In genomic region chr7:25363151-25363550, GRCm38 (mm10) we compare ENCODE assay signal across 11 mouse cellular contexts. TPM values are rescaled to one million over a fixed set of nuclear protein-coding genes. Genes with fewer than 3 reads are reported as not detected.
DNase-seq lines count a peak whose midpoint lies in the region; ATAC-seq and TF ChIP-seq lines count a peak whose summit lies in the region.
"Had no signal": no experiment of that assay in that cellular context is flagged by ENCODE, and none has a peak within 500 bp of the region (broad histone marks: within the 10 kb centered on the region; RNA-seq: fewer than 3 reads in every experiment).

No protein-coding gene starts in this region.

- no peak for TF ChIP-seq EP300 in ES-Bruce4 (IDR thresholded peaks at IDR 0.05; ENCODE audit: insufficient read depth, low read depth, low read length)

- H3K9me3 ChIP-seq in ES-Bruce4 (replicated peaks; ENCODE audit: control insufficient read depth, insufficient read depth, low read length, poor library complexity, severe bottlenecking) = no peaks in the 10 kb centered on the region
- H3K9me3 ChIP-seq: limb, embryonic 13.5 days had no signal

- H3K27ac ChIP-seq in kidney, adult 2 months (ENCODE audit: insufficient read depth, low read depth, low read length) = no peak overlapping the region
- H3K27ac ChIP-seq in ES-Bruce4 (ENCODE audit: insufficient read depth, low read length) = no peak overlapping the region
- H3K27ac ChIP-seq: limb, embryonic 13.5 days had no signal

- H3K4me1 ChIP-seq in kidney, adult 2 months (ENCODE audit: control insufficient read depth, insufficient read depth, low read length) = no peaks in the 10 kb centered on the region
- H3K4me1 ChIP-seq in ES-Bruce4 (ENCODE audit: control insufficient read depth, insufficient read depth, low read length) = no peaks in the 10 kb centered on the region

- WGBS in kidney, adult 2 months = 90% methylated on average over 19 of the region's 19 CpGs

- TF ChIP-seq CTCF in kidney, adult 2 months (conservative IDR thresholded peaks at IDR 0.05; ENCODE audit: insufficient read depth, insufficient read length, low read depth, low read length) = 0 out of 2 replicates have a peak, but pooled peaks have one; percentile 19
- peak; percentile 26 for TF ChIP-seq CTCF in ES-Bruce4 (IDR thresholded peaks at IDR 0.05; ENCODE audit: low read depth, low read length)

- no peaks in the 10 kb centered on the region for H3K27me3 ChIP-seq in kidney, adult 2 months (replicated peaks; ENCODE audit: control insufficient read depth, insufficient read depth, low read length)
- H3K27me3 ChIP-seq in ES-Bruce4 (ENCODE audit: control insufficient read depth, insufficient read depth, low read length, poor library complexity, severe bottlenecking) = no peaks in the 10 kb centered on the region

- ATAC-seq in erythroid progenitor cell, adult 5-6 weeks (replicated peaks; ENCODE audit: low FRiP score, poor library complexity, severe bottlenecking) = peak; percentile 26; the same call in 1 of the 2 replicates
- no peak for ATAC-seq in megakaryocyte, adult 5-6 weeks (ENCODE audit: poor library complexity, severe bottlenecking)

- TF ChIP-seq POLR2A in kidney, adult 2 months (IDR thresholded peaks at IDR 0.05; ENCODE audit: low read depth, low read length) = no peak
- TF ChIP-seq POLR2A in ES-Bruce4 (IDR thresholded peaks at IDR 0.05; ENCODE audit: insufficient read depth, low read length) = no peak

- H3K9ac ChIP-seq in ES-Bruce4 (ENCODE audit: low read depth, poor library complexity, severe bottlenecking) = no peak overlapping the region
- H3K9ac ChIP-seq: limb, embryonic 13.5 days had no signal

- DNase-seq in kidney, adult 2 months = no peak
- DNase-seq in kidney, adult 18-20 months = no peak
- peak; percentile 63 for DNase-seq in adrenal gland, postnatal 25 days
- DNase-seq in spleen, postnatal 36 days (ENCODE audit: low spot score in 2 of 2) = no peak
- DNase-seq in testis, postnatal 14 days (ENCODE audit: low spot score) = no peak

- no peaks in the 10 kb centered on the region for H3K36me3 ChIP-seq in kidney, adult 2 months (ENCODE audit: control insufficient read depth, insufficient read depth, low read length)
- H3K36me3 ChIP-seq in ES-Bruce4 (ENCODE audit: control insufficient read depth, insufficient read depth, low read length, poor library complexity, severe bottlenecking) = no peaks in the 10 kb centered on the region

- H3K4me3 ChIP-seq in kidney, adult 2 months (ENCODE audit: insufficient read depth, low read depth, low read length) = no peak overlapping the region
- H3K4me3 ChIP-seq in ES-Bruce4 (ENCODE audit: low read depth, low read length) = no peak overlapping the region
- H3K4me3 ChIP-seq: limb, embryonic 13.5 days had no signal

RNA-seq across cellular contexts. Expression of gene Cnfn, which starts 6.4 kb away (rescaled TPM):
- polyA plus RNA-seq in kidney, adult 2 months (2012; rRNA removed) = not detected in 2 replicates
- not detected in 2 replicates for polyA plus RNA-seq in ES-Bruce4 (2011; ENCODE audit: insufficient read depth, insufficient read length, low read depth, missing spikeins)
- total RNA-seq in adrenal gland, postnatal 25 days (2021) = not detected in 2 replicates
- total RNA-seq in erythroid progenitor cell, adult 5-6 weeks (2015; ENCODE audit: low replicate concordance) = not detected in 2 replicates
- not detected in 2 replicates for total RNA-seq in erythroid progenitor cell, adult 5-6 weeks (2017; ENCODE audit: low replicate concordance)
- not detected in 2 replicates for total RNA-seq in megakaryocyte, adult 5-6 weeks (2015)
- total RNA-seq in megakaryocyte, adult 5-6 weeks (2017) = not detected in 2 replicates
- polyA plus RNA-seq: gonadal fat pad, adult 2 months had no signal

RNA-seq across cellular contexts. Expression of gene Lipe, which starts 35.4 kb away (rescaled TPM):
- polyA plus RNA-seq in kidney, adult 2 months (2012; rRNA removed) = 63.4 and 63.8 TPM in 2 replicates
- polyA plus RNA-seq in ES-Bruce4 (2011; ENCODE audit: insufficient read depth, insufficient read length, low read depth, missing spikeins) = 18.0 and 18.9 TPM in 2 replicates
- 295 and 303 TPM in 2 replicates for total RNA-seq in adrenal gland, postnatal 25 days (2021)
- 1.1 and 10.9 TPM in 2 replicates for total RNA-seq in erythroid progenitor cell, adult 5-6 weeks (2015; ENCODE audit: low replicate concordance)
- total RNA-seq in erythroid progenitor cell, adult 5-6 weeks (2017; ENCODE audit: low replicate concordance) = 0.23 and 13.1 TPM in 2 replicates
- total RNA-seq in megakaryocyte, adult 5-6 weeks (2015) = 17.4 and 20.6 TPM in 2 replicates
- total RNA-seq in megakaryocyte, adult 5-6 weeks (2017) = 17.3 and 23.6 TPM in 2 replicates

RNA-seq across cellular contexts. Expression of gene Megf8, which starts 46.2 kb away (rescaled TPM):
- polyA plus RNA-seq in kidney, adult 2 months (2012; rRNA removed) = 23.5 and 29.8 TPM in 2 replicates
- polyA plus RNA-seq in ES-Bruce4 (2011; ENCODE audit: insufficient read depth, insufficient read length, low read depth, missing spikeins) = 22.2 and 25.7 TPM in 2 replicates
- total RNA-seq in adrenal gland, postnatal 25 days (2021) = 56.9 and 77.1 TPM in 2 replicates
- total RNA-seq in erythroid progenitor cell, adult 5-6 weeks (2015; ENCODE audit: low replicate concordance) = 0.42 TPM in 1 of 2 replicates, not detected in the other
- total RNA-seq in erythroid progenitor cell, adult 5-6 weeks (2017; ENCODE audit: low replicate concordance) = 0.64 TPM in 1 of 2 replicates, not detected in the other
- total RNA-seq in megakaryocyte, adult 5-6 weeks (2015) = 1.0 and 1.1 TPM in 2 replicates
- 1.3 and 2.1 TPM in 2 replicates for total RNA-seq in megakaryocyte, adult 5-6 weeks (2017)

RNA-seq across cellular contexts. Expression of gene Cxcl17, which starts 49.5 kb away (rescaled TPM):
- polyA plus RNA-seq in kidney, adult 2 months (2012; rRNA removed) = 0.11 and 0.18 TPM in 2 replicates
- not detected in 2 replicates for polyA plus RNA-seq in ES-Bruce4 (2011; ENCODE audit: insufficient read depth, insufficient read length, low read depth, missing spikeins)
- total RNA-seq in adrenal gland, postnatal 25 days (2021) = not detected in 2 replicates
- not detected in 2 replicates for total RNA-seq in erythroid progenitor cell, adult 5-6 weeks (2015; ENCODE audit: low replicate concordance)
- not detected in 2 replicates for total RNA-seq in erythroid progenitor cell, adult 5-6 weeks (2017; ENCODE audit: low replicate concordance)
- total RNA-seq in megakaryocyte, adult 5-6 weeks (2015) = not detected in 2 replicates
- not detected in 2 replicates for total RNA-seq in megakaryocyte, adult 5-6 weeks (2017)
- polyA plus RNA-seq: embryonic facial prominence, embryonic 11.5 days; gonadal fat pad, adult 2 months had no signal

RNA-seq across cellular contexts. Expression of gene Tmem145, which starts 57.2 kb away (rescaled TPM):
- polyA plus RNA-seq in kidney, adult 2 months (2012; rRNA removed) = 0.28 and 0.35 TPM in 2 replicates
- polyA plus RNA-seq in ES-Bruce4 (2011; ENCODE audit: insufficient read depth, insufficient read length, low read depth, missing spikeins) = 2.0 and 2.5 TPM in 2 replicates
- total RNA-seq in adrenal gland, postnatal 25 days (2021) = 1.6 and 3.7 TPM in 2 replicates
- not detected in 2 replicates for total RNA-seq in erythroid progenitor cell, adult 5-6 weeks (2015; ENCODE audit: low replicate concordance)
- not detected in 2 replicates for total RNA-seq in erythroid progenitor cell, adult 5-6 weeks (2017; ENCODE audit: low replicate concordance)
- total RNA-seq in megakaryocyte, adult 5-6 weeks (2015) = not detected in 2 replicates
- not detected in 2 replicates for total RNA-seq in megakaryocyte, adult 5-6 weeks (2017)
- polyA plus RNA-seq: gonadal fat pad, adult 2 months had no signal

Comparison
In these comparisons a context has a peak if more than half of its experiments do, and no peak if none do; other contexts are left out.
1. RNA of gene Lipe, which starts 35.4 kb away (total RNA-seq): 295 to 303 TPM in adrenal gland, postnatal 25 days; 17.3 to 23.6 TPM in megakaryocyte, adult 5-6 weeks and 0.23 to 13.1 TPM in erythroid progenitor cell, adult 5-6 weeks; every median in the first group is over 10 times any median in the second.
2. RNA of gene Megf8, which starts 46.2 kb away (total RNA-seq): 56.9 to 77.1 TPM in adrenal gland, postnatal 25 days; 1.0 to 2.1 TPM in megakaryocyte, adult 5-6 weeks and 0.42 to 0.64 TPM in erythroid progenitor cell, adult 5-6 weeks; every median in the first group is over 10 times any median in the second.